ENCODE assay signal across 10 mouse cellular contexts in genomic region chr10:24895927-24896326, GRCm38 (mm10). TPM values are rescaled to one million over a fixed set of nuclear protein-coding genes. Genes with fewer than 3 reads are reported as not detected.
A peak's percentile ranks its signal among the peaks of the same experiment; 100 is the strongest.
DNase-seq lines count a peak whose midpoint lies in the region; ATAC-seq and TF ChIP-seq lines count a peak whose summit lies in the region.
"Had no signal": no experiment of that assay in that cellular context is flagged by ENCODE, and none has a peak within 500 bp of the region (broad histone marks: within the 10 kb centered on the region; RNA-seq: fewer than 3 reads in every experiment).

No protein-coding gene starts in this region.

- no peaks in the 10 kb centered on the region for H3K9me3 ChIP-seq in intestine, embryonic 16.5 days (ENCODE audit: control insufficient read depth, low read length)
- H3K9me3 ChIP-seq in forebrain, embryonic 16.5 days (ENCODE audit: control insufficient read depth, low read length): no peaks in the 10 kb centered on the region
- H3K9me3 ChIP-seq: embryonic facial prominence, embryonic 12.5 days had no signal

- H3K4me2 ChIP-seq in intestine, embryonic 16.5 days (ENCODE audit: low read depth, low read length): no peak overlapping the region
- H3K4me2 ChIP-seq in forebrain, embryonic 16.5 days (ENCODE audit: low read length): no peak overlapping the region
- H3K4me2 ChIP-seq: embryonic facial prominence, embryonic 12.5 days had no signal

- WGBS in thymus, adult 2 months: 96% methylated on average over 8 of the region's 8 CpGs
- 81% methylated on average over 8 of the region's 8 CpGs for WGBS in intestine, embryonic 16.5 days
- WGBS in forebrain, embryonic 16.5 days: 84% methylated on average over 8 of the region's 8 CpGs

- TF ChIP-seq POLR2A in thymus, adult 2 months (IDR thresholded peaks at IDR 0.05; ENCODE audit: control insufficient read depth, extremely low read depth, insufficient read depth, low read length, poor library complexity): no peak

- peak; percentile 46 for DNase-seq in gastrocnemius, adult 2 months
- no peak for DNase-seq in gastrocnemius, adult 8-10 months (ENCODE audit: low spot score in 2 of 2)
- peak; percentile 51 for DNase-seq in thymus, adult 2 months
- no peak for DNase-seq in thymus, adult 18-20 months
- peak; percentile 47 to 48 for DNase-seq in left cerebral cortex, postnatal 14 days (ENCODE audit: low spot score in 2 of 2)
- DNase-seq in thymus, postnatal 36 days: peak; percentile 36

- TF ChIP-seq CTCF in gastrocnemius, adult 2 months (IDR thresholded peaks at IDR 0.05): peak; percentile 58
- no peak for TF ChIP-seq CTCF in thymus, adult 2 months (IDR thresholded peaks at IDR 0.05; ENCODE audit: borderline replicate concordance, control insufficient read depth, extremely low read depth, insufficient read depth, low read length, poor library complexity)

- intact Hi-C loops in gastrocnemius, adult 2 months (cut with DNase I): no loop called here
- intact Hi-C loops in left cerebral cortex, postnatal 14 days (cut with DNase I): no loop called here

- peaks cover 92% of the 10 kb centered on the region for H3K36me3 ChIP-seq in thymus, adult 2 months (ENCODE audit: control insufficient read depth, insufficient read depth, low read length)
- peaks cover 6% of the 10 kb centered on the region for H3K36me3 ChIP-seq in intestine, embryonic 16.5 days (ENCODE audit: control insufficient read depth, insufficient read depth, low read length)
- peaks cover 59% of the 10 kb centered on the region for H3K36me3 ChIP-seq in forebrain, embryonic 16.5 days (ENCODE audit: control insufficient read depth, insufficient read depth)

- no peak overlapping the region for H3K9ac ChIP-seq in intestine, embryonic 16.5 days (ENCODE audit: low read depth, low read length)
- no peak overlapping the region for H3K9ac ChIP-seq in forebrain, embryonic 16.5 days (replicated peaks; ENCODE audit: low read depth, low read length)
- H3K9ac ChIP-seq: embryonic facial prominence, embryonic 12.5 days had no signal

- 0 out of 2 replicates have a peak, but pooled peaks have one; percentile 42 for ATAC-seq in intestine, embryonic 16.5 days
- ATAC-seq in forebrain, embryonic 16.5 days: no peak

- no peak overlapping the region for H3K4me3 ChIP-seq in gastrocnemius, adult 2 months
- no peak overlapping the region for H3K4me3 ChIP-seq in thymus, adult 2 months (ENCODE audit: control insufficient read depth, insufficient read depth, low read length)
- H3K4me3 ChIP-seq in intestine, embryonic 16.5 days (ENCODE audit: low read length): no peak overlapping the region
- no peak overlapping the region for H3K4me3 ChIP-seq in forebrain, embryonic 16.5 days (replicated peaks; ENCODE audit: low read length)
- H3K4me3 ChIP-seq: embryonic facial prominence, embryonic 12.5 days had no signal

- no peaks in the 10 kb centered on the region for H3K27me3 ChIP-seq in thymus, adult 2 months (ENCODE audit: control insufficient read depth, insufficient read depth, low read length)
- no peaks in the 10 kb centered on the region for H3K27me3 ChIP-seq in intestine, embryonic 16.5 days (replicated peaks; ENCODE audit: control insufficient read depth, insufficient read depth, low read length)
- H3K27me3 ChIP-seq in forebrain, embryonic 16.5 days (replicated peaks; ENCODE audit: control insufficient read depth, insufficient read depth, low read length): no peaks in the 10 kb centered on the region
- H3K27me3 ChIP-seq: embryonic facial prominence, embryonic 12.5 days had no signal

- no peak overlapping the region for H3K27ac ChIP-seq in gastrocnemius, adult 2 months
- no peak overlapping the region for H3K27ac ChIP-seq in thymus, adult 2 months (ENCODE audit: control insufficient read depth, insufficient read depth, low read length)
- no peak overlapping the region for H3K27ac ChIP-seq in intestine, embryonic 16.5 days (ENCODE audit: low read length)
- no peak overlapping the region for H3K27ac ChIP-seq in forebrain, embryonic 16.5 days (ENCODE audit: low read length)
- H3K27ac ChIP-seq: embryonic facial prominence, embryonic 12.5 days had no signal

- H3K4me1 ChIP-seq in thymus, adult 2 months (replicated peaks; ENCODE audit: control insufficient read depth, insufficient read depth, low read length): no peaks in the 10 kb centered on the region
- no peaks in the 10 kb centered on the region for H3K4me1 ChIP-seq in intestine, embryonic 16.5 days (ENCODE audit: control insufficient read depth, insufficient read depth, low read length)
- H3K4me1 ChIP-seq in forebrain, embryonic 16.5 days (replicated peaks; ENCODE audit: control insufficient read depth, insufficient read depth, low read length): no peaks in the 10 kb centered on the region
- H3K4me1 ChIP-seq: embryonic facial prominence, embryonic 12.5 days had no signal

RNA-seq across cellular contexts. Expression of gene Med23, which starts 26.1 kb away (rescaled TPM):
- total RNA-seq in gastrocnemius, adult 2 months (2021): 10 to 100 TPM in 1 of 2 experiments, 1 to 10 TPM in 1; 9.8 to 11.7 TPM
- 1 to 10 TPM; 6.2 to 7.8 (median 7.4) TPM for total RNA-seq in gastrocnemius, adult 8-10 months (2022)
- 28.9 and 30.9 TPM in 2 replicates for polyA plus RNA-seq in thymus, adult 2 months (2012; rRNA removed)
- 14.6 and 15.7 TPM in 2 replicates for polyA plus RNA-seq in intestine, embryonic 16.5 days (2015; fragmentation: Nextera tagmentation; extraction: Ambion mirVana)
- total RNA-seq in left cerebral cortex, postnatal 14 days (2021): 10 to 100 TPM; 29.3 to 41.2 TPM
- 34.4 and 35.4 TPM in 2 replicates for polyA plus RNA-seq in forebrain, embryonic 16.5 days (2015; fragmentation: Nextera tagmentation; extraction: Ambion mirVana)

RNA-seq across cellular contexts. Expression of gene Arg1, which starts 31.4 kb away (rescaled TPM):
- not detected for total RNA-seq in gastrocnemius, adult 2 months (2021)
- under 1 TPM in 1 of 4 experiments, not detected in 3; 0.83 TPM for total RNA-seq in gastrocnemius, adult 8-10 months (2022)
- polyA plus RNA-seq in thymus, adult 2 months (2012; rRNA removed): 0.23 and 1.0 TPM in 2 replicates
- 4.9 and 5.9 TPM in 2 replicates for polyA plus RNA-seq in intestine, embryonic 16.5 days (2015; fragmentation: Nextera tagmentation; extraction: Ambion mirVana)
- not detected for total RNA-seq in left cerebral cortex, postnatal 14 days (2021)
- 0.68 and 0.76 TPM in 2 replicates for polyA plus RNA-seq in forebrain, embryonic 16.5 days (2015; fragmentation: Nextera tagmentation; extraction: Ambion mirVana)
- total RNA-seq: MEL had no signal

RNA-seq across cellular contexts. Expression of gene Enpp3, which starts 53.3 kb away (rescaled TPM):
- total RNA-seq in gastrocnemius, adult 2 months (2021): 1 to 10 TPM; 1.6 to 2.0 TPM
- total RNA-seq in gastrocnemius, adult 8-10 months (2022): 1 to 10 TPM in 3 of 4 experiments, under 1 TPM in 1; 0.87 to 2.3 (median 2.1) TPM
- 0.53 and 0.57 TPM in 2 replicates for polyA plus RNA-seq in thymus, adult 2 months (2012; rRNA removed)
- 25.1 and 38.5 TPM in 2 replicates for polyA plus RNA-seq in intestine, embryonic 16.5 days (2015; fragmentation: Nextera tagmentation; extraction: Ambion mirVana)
- total RNA-seq in left cerebral cortex, postnatal 14 days (2021): under 1 TPM; 0.63 to 0.94 TPM
- polyA plus RNA-seq in forebrain, embryonic 16.5 days (2015; fragmentation: Nextera tagmentation; extraction: Ambion mirVana): 2.9 and 3.9 TPM in 2 replicates

Comparison
In these comparisons a context has a peak if more than half of its experiments do, and no peak if none do; other contexts are left out.
1. DNase-seq: peak in gastrocnemius, adult 2 months (single experiment), thymus, adult 2 months (single experiment), left cerebral cortex, postnatal 14 days (2 of 2) and thymus, postnatal 36 days (2 of 2); none in gastrocnemius, adult 8-10 months (0 of 2) and thymus, adult 18-20 months (0 of 2).